Mouse (Mus musculus) heart, postnatal 0 days (tissue): ENCODE measurements at regions not wholly inside any gene's neighbourhood (a gene's known extent, or its start where the extent isn't known, plus 50 kb on each side); places are given as distances from the start of the nearest gene placed in this dataset.

Experiments
- ATAC-seq: fragments of 200-750 bp; cut with Nextera tagmentation; 2 replicates; pipeline ENCODE4 v1.8.0; 2017; ENCODE audit warnings: low read depth, moderate number of reproducible peaks, moderate library complexity; ENCODE audit not compliant: insufficient read depth
- DNase-seq: peaks from one replicate; pipeline ENCODE4 v3.0.0-alpha.2; 2016; ENCODE audit warnings: low spot score
- H3K27ac ChIP-seq: fragments of 300-500 bp; sonication (generic); 2 replicates; pipeline ENCODE4 v1.5.1; 2014; ENCODE audit warnings: low read depth, mild to moderate bottlenecking
- H3K27me3 ChIP-seq: fragments of 300-500 bp; sonication (generic); 2 replicates; pipeline ENCODE4 v1.6.1; 2014; ENCODE audit warnings: low read length, mixed read lengths; ENCODE audit not compliant: control insufficient read depth, insufficient read depth
- H3K36me3 ChIP-seq: fragments of 300-500 bp; sonication (generic); replicated peaks from 2 replicates; pipeline ENCODE4 v1.6.1; 2014; ENCODE audit warnings: low read length, mixed read lengths; ENCODE audit not compliant: control insufficient read depth, insufficient read depth
- H3K4me1 ChIP-seq: fragments of 300-500 bp; sonication (generic); 2 replicates; pipeline ENCODE4 v1.6.1; 2014; ENCODE audit warnings: antibody characterized with exemption; ENCODE audit not compliant: control insufficient read depth, insufficient read depth
- H3K4me2 ChIP-seq: fragments of 300-500 bp; sonication (generic); 2 replicates; pipeline ENCODE4 v1.6.1; 2014; ENCODE audit warnings: low read depth, mild to moderate bottlenecking, low read length, moderate library complexity
- H3K4me3 ChIP-seq: fragments of 300-500 bp; sonication (generic); 2 replicates; pipeline ENCODE4 v1.5.1; 2014; ENCODE audit warnings: low read depth, low read length
- H3K9ac ChIP-seq: fragments of 300-500 bp; sonication (generic); replicated peaks from 2 replicates; pipeline ENCODE4 v1.6.1; 2014; ENCODE audit warnings: low read depth, low read length, mixed read lengths
- H3K9me3 ChIP-seq: fragments of 300-500 bp; sonication (generic); replicated peaks from 2 replicates; pipeline ENCODE4 v1.6.1; 2016; ENCODE audit warnings: low read length; ENCODE audit not compliant: control insufficient read depth
- CTCF ChIP-seq: IDR thresholded peaks from 2 replicates; pipeline ENCODE4 v1.5.1; 2016; ENCODE audit warnings: antibody characterized with exemption, control low read depth, low read depth
- EP300 ChIP-seq: IDR thresholded peaks from 2 replicates; pipeline ENCODE4 v1.6.1; 2016; ENCODE audit warnings: antibody characterized with exemption, low read depth
- WGBS: fragments of 180-500 bp; shearing (Covaris S2); extraction: QIAGEN DNeasy Blood & Tissue Kit; methylation state at CpG from one replicate; pipeline ENCODE4 v1.1.7; 2014; 5-methylcytosine and 5-hydroxymethylcytosine counted together

DNA sequence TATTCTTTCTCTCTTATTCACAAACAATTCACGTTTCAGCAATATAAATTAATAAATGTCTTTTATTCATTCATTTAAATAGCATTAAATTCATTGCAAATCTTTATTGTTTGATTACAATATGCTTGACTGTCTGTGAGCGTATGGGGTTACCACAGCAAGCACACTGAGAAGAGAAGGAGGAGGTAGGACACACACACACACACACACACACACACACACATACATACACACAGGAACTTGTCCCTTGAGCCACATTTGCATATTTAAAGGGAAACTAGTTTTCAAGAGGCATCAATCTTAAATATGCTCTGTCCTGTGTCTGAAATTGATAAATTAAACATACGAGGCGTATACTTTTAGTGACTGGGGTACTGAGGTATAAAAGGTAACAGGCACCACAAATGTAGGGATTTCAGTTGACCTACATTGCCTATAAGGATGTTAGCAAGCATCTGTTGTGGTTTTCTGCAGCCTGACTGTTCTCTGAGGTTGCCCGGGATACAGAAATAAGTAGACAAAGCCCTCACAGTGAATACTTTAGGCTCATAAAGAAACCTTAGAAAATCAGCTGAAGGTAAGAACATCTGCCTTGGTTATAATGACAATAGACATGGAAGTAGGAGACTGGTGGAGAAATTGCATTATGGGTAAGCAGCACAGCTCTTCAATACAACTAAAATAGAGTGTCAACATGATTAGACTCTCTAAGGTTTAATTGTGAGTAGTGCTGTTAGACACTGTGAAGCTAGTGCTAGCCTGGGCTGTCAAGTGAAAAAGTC is 217.1 kb upstream of the Tacr3 start:
- DNase-seq (no peak), ATAC-seq (no peak)
- WGBS: 73% methylated on average over 5 of the region's 5 CpGs
- no peak overlapping the region for H3K4me3 ChIP-seq
- TF ChIP-seq CTCF: no peak
- TF ChIP-seq EP300: no peak
- no peaks in the 10 kb centered on the region for H3K27me3 ChIP-seq
- H3K27ac ChIP-seq: no peak overlapping the region; the same call in 1 of the 2 replicates
- no peaks in the 10 kb centered on the region for H3K9me3 ChIP-seq
- H3K4me2 ChIP-seq: no peak overlapping the region
- H3K9ac ChIP-seq: no peak overlapping the region
- H3K36me3 ChIP-seq: no peaks in the 10 kb centered on the region
- no peaks in the 10 kb centered on the region for H3K4me1 ChIP-seq

DNA sequence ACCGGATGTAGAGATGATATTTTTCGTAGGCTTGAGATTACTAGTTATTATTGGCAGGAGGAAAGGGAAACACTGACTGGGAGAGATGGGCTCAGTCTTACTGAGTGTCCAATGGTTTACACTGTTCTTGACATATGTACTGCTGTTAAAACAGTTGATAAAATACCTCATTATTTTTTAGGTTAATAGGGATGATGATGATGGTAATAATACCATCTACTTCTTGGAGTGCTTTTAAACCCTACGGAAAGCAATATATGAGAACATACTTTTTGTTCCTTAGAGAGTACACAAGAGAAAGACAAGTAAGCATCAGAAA is 216.6 kb upstream of the Tacr3 start:
- no peak for DNase-seq
- TF ChIP-seq EP300 (no peak), CTCF (no peak)
- 69% methylated on average over 3 of the region's 3 CpGs for WGBS

DNA sequence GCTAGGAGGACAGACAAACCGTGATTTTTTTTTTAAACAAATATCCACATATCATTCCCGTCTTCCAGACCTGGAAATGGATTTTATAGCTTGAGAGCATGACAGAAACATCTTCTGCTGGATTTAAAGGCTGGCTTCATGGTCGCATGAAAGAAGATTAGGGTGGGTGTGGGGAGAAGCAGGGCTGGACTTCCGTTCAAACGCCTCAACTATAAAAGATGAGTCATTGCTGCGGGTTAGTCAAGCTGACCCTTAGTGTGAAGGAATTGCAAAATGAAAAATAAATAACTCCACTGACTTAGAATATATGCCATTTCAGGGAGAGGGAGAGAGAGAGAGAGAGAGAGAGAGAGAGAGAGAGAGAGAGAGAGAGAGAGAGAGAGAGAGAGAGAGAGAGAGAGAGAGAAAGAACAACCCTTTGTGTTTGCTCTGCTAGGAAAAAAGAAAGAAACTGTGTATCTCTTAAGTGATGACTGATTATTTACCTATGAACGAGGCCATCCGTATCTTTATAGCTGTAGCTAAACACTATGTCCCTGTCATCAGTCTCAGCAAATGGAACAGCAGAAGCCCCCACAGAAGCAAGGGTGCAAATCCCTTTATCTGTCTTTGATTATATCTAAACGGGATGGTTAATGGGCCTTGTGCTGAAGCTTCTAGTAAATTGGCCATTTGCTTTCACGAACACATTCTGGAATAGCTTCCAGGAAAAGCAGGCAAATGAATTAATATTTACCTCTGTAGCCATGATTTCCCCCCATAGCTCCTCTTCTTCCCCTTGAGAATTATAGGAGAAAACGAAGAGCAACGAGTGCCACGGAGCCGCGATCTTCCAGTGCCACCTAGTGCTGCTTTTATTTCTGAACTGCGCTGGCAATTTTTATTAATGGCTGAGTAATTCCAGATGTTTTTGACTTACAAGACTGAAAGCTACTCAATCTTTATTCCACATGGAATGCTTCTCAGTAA is 199.4 kb upstream of the Tacr3 start:
- no peaks in the 10 kb centered on the region for H3K36me3 ChIP-seq
- 16% methylated on average over 16 of the region's 16 CpGs for WGBS
- ATAC-seq (no peak), DNase-seq (peak; percentile 50)
- no peaks in the 10 kb centered on the region for H3K27me3 ChIP-seq
- H3K9ac ChIP-seq: no peak overlapping the region
- H3K4me2 ChIP-seq: peak overlapping the region; percentile 43
- H3K9me3 ChIP-seq: no peaks in the 10 kb centered on the region
- H3K27ac ChIP-seq: no peak overlapping the region
- TF ChIP-seq EP300 (no peak), CTCF (peak; percentile 73)
- peak overlapping the region; percentile 12; the same call in 1 of the 2 replicates for H3K4me3 ChIP-seq
- H3K4me1 ChIP-seq: no peaks in the 10 kb centered on the region

More for the DNA sequence above, 216.6 kb upstream of the Tacr3 start:
- no peak overlapping the region for H3K9ac ChIP-seq
- no peaks in the 10 kb centered on the region for H3K27me3 ChIP-seq
- no peak for ATAC-seq
- no peaks in the 10 kb centered on the region for H3K36me3 ChIP-seq
- no peaks in the 10 kb centered on the region for H3K9me3 ChIP-seq
- H3K4me3 ChIP-seq: no peak overlapping the region
- H3K27ac ChIP-seq: no peak overlapping the region; the same call in 1 of the 2 replicates
- no peak overlapping the region for H3K4me2 ChIP-seq
- H3K4me1 ChIP-seq: no peaks in the 10 kb centered on the region

DNA sequence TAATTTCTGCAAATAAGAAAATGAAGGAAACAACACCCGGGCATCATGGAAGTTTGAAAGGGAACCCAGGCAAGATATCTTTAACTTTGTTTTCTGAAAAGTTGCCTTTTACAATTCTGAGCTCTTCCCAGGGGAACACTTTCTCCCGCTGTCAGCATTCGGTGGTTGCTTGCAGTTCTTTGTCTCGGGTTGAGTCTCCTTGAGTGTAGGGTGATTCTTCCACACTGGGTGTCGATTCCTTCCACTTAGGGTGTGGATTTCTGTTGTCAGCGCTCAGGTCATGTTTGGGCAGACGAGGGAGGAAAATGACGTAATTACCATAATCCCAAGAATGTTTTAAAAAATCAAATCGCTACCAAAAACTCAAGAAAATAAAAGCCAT is 198.7 kb upstream of the Tacr3 start:
- DNase-seq (no peak), ATAC-seq (no peak)
- H3K4me3 ChIP-seq: peak overlapping the region; percentile 12; the same call in 1 of the 2 replicates
- WGBS: 26% methylated on average over 9 of the region's 9 CpGs
- peak overlapping the region; percentile 43 for H3K4me2 ChIP-seq
- H3K27me3 ChIP-seq: no peaks in the 10 kb centered on the region
- no peak overlapping the region for H3K9ac ChIP-seq
- no peak for TF ChIP-seq CTCF
- TF ChIP-seq EP300: no peak
- H3K4me1 ChIP-seq: no peaks in the 10 kb centered on the region
- H3K36me3 ChIP-seq: no peaks in the 10 kb centered on the region
- H3K27ac ChIP-seq: no peak overlapping the region
- H3K9me3 ChIP-seq: no peaks in the 10 kb centered on the region

DNA sequence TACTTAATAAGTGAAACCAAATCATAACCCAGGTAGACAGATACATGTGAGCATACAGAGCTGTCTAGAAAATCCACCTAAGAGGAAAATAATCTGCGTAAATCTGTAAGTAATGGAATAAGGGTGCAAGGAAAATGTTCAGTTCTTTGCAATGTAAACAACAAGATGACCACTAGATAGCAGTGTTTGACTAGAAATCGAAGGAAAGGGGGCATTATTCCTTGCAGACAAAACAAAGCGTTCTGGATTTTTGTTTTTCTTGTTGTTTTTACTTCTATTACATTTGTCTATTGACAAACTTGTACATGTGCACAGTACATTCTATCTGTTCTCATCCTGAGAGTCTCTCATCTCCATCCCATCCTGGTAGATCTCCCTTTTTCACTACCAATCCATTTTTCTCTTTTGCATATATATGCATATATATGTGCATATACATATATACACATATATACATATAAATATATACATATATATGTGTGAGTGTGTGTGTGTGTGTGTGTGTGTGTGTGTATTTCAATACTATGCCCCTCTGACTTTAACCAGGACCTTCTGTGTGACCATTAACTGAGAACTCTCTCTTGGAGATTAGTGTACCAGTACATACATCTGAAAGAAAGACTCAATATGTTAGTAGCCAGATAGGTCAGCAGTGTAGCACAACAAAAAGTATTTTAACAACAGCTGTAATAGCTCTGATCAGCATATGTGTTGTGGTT is 179.9 kb upstream of the Tacr3 start:
- H3K36me3 ChIP-seq: no peaks in the 10 kb centered on the region
- ATAC-seq: no peak
- peak; percentile 14 for DNase-seq
- WGBS: 44% methylated on average over 3 of the region's 3 CpGs
- H3K9me3 ChIP-seq: no peaks in the 10 kb centered on the region
- no peak overlapping the region for H3K4me2 ChIP-seq
- TF ChIP-seq CTCF: peak; percentile 56
- no peak for TF ChIP-seq EP300
- H3K27me3 ChIP-seq: no peaks in the 10 kb centered on the region
- H3K27ac ChIP-seq: no peak overlapping the region
- H3K9ac ChIP-seq: no peak overlapping the region
- H3K4me3 ChIP-seq: no peak overlapping the region
- no peaks in the 10 kb centered on the region for H3K4me1 ChIP-seq
